Mouse (Mus musculus): ENCODE measurements around the gene Ugt3a2. TPM values are rescaled to one million over a fixed set of nuclear protein-coding genes. Genes with fewer than 3 reads are reported as not detected.
A peak's percentile ranks its signal among the peaks of the same experiment; 100 is the strongest.

Gene Ugt3a2
- total and polyA plus RNA-seq, 3 experiments: not detected

- Histone ChIP-seq H3K79me2 (ENCODE audit: control insufficient read depth, insufficient read depth, low read length, poor library complexity) (no peaks in the 10 kb centered on the region), H3K9ac (ENCODE audit: control insufficient read depth, low read depth, low read length, poor library complexity, severe bottlenecking) (no peak overlapping the region), H3K27me3 (ENCODE audit: control insufficient read depth in 1 of 2, insufficient read depth in 2 of 2, low read length in 2 of 2) (no peaks in the 10 kb centered on the region), H3K4me1 (ENCODE audit: control insufficient read depth in 1 of 2, insufficient read depth in 2 of 2, low read length in 2 of 2) (no peaks in the 10 kb centered on the region), H3K36me3 (ENCODE audit: control insufficient read depth in 1 of 2, insufficient read depth in 2 of 2, low read length in 2 of 2) (no peaks in the 10 kb centered on the region), H3K9me3 (replicated peaks; ENCODE audit: insufficient read depth, low read length) (no peaks in the 10 kb centered on the region), H3K27ac (ENCODE audit: control insufficient read depth, low read depth, low read length) (no peak overlapping the region), H3K4me3 (ENCODE audit: control insufficient read depth in 1 of 2, insufficient read depth in 1 of 2, low read depth in 2 of 2, low read length in 2 of 2) (no peak overlapping the region)
- peak; percentile 9 for DNase-seq (ENCODE audit: low read depth, low spot score)
- TF ChIP-seq JUND (IDR thresholded peaks at IDR 0.05; ENCODE audit: low read depth, low read length): no peak
- TF ChIP-seq SMC3 (IDR thresholded peaks at IDR 0.05; ENCODE audit: low read depth, low read length): peak; percentile 66
- TF ChIP-seq EP300 (IDR thresholded peaks at IDR 0.05; ENCODE audit: low read depth in 1 of 2, low read length in 2 of 2): no peak
- no peak for TF ChIP-seq MYC (IDR thresholded peaks at IDR 0.05; ENCODE audit: low read depth, low read length)
- no peak for TF ChIP-seq ZMIZ1 (IDR thresholded peaks at IDR 0.05; ENCODE audit: low read depth, low read length)
- TF ChIP-seq TBP (IDR thresholded peaks at IDR 0.05; ENCODE audit: low read depth, low read length): no peak
- no peak for TF ChIP-seq USF2 (IDR thresholded peaks at IDR 0.05; ENCODE audit: borderline replicate concordance in 1 of 2, insufficient read depth in 1 of 2, low read depth in 1 of 2, low read length in 2 of 2)
- TF ChIP-seq CHD1 (IDR thresholded peaks at IDR 0.05; ENCODE audit: low read depth, low read length): no peak
- TF ChIP-seq MEF2A (IDR thresholded peaks at IDR 0.05; ENCODE audit: extremely low read depth, insufficient replicate concordance, low read depth, low read length, poor library complexity, severe bottlenecking): no peak
- TF ChIP-seq POLR2AphosphoS2 (IDR thresholded peaks at IDR 0.05; ENCODE audit: low read length): no peak
- peak; percentile 33 for TF ChIP-seq ZC3H11A (IDR thresholded peaks at IDR 0.05; ENCODE audit: low read depth, low read length)
- peak in 2 of 3 experiments; percentile 11 to 51; a peak in 3 of 6 replicates for TF ChIP-seq CTCF (IDR thresholded peaks at IDR 0.05 in 2 of 3, conservative IDR thresholded peaks at IDR 0.05 in 1 of 3; ENCODE audit: control insufficient read depth in 1 of 3, insufficient read depth in 1 of 3, low read depth in 2 of 3, low read length in 3 of 3, poor library complexity in 1 of 3, severe bottlenecking in 1 of 3)
- peak; percentile 33 for TF ChIP-seq RAD21 (IDR thresholded peaks at IDR 0.05; ENCODE audit: low read depth, low read length)
Measured at GRCm38 (mm10) chr15:9348739-9349138, 13.4 kb downstream of the Ugt3a2 start.

- Histone ChIP-seq H3K9ac (ENCODE audit: control insufficient read depth, low read depth, low read length, poor library complexity, severe bottlenecking) (no peak overlapping the region), H3K27ac (ENCODE audit: control insufficient read depth, low read depth, low read length) (no peak overlapping the region), H3K9me3 (replicated peaks; ENCODE audit: insufficient read depth, low read length) (no peaks in the 10 kb centered on the region), H3K79me2 (ENCODE audit: control insufficient read depth, insufficient read depth, low read length, poor library complexity) (no peaks in the 10 kb centered on the region), H3K4me3 (ENCODE audit: control insufficient read depth in 1 of 2, insufficient read depth in 1 of 2, low read depth in 2 of 2, low read length in 2 of 2) (no peak overlapping the region), H3K36me3 (ENCODE audit: control insufficient read depth in 1 of 2, insufficient read depth in 2 of 2, low read length in 2 of 2) (no peaks in the 10 kb centered on the region), H3K4me1 (ENCODE audit: control insufficient read depth in 1 of 2, insufficient read depth in 2 of 2, low read length in 2 of 2) (no peaks in the 10 kb centered on the region), H3K27me3 (ENCODE audit: control insufficient read depth in 1 of 2, insufficient read depth in 2 of 2, low read length in 2 of 2) (peaks cover 0 to 1% of the 10 kb centered on the region in 2 experiments; a peak in 2 of 4 replicates)
- TF ChIP-seq POLR2AphosphoS5 (IDR thresholded peaks at IDR 0.05; ENCODE audit: borderline replicate concordance, low read depth, low read length) (no peak), HCFC1 (IDR thresholded peaks at IDR 0.05; ENCODE audit: low read depth, low read length) (no peak), MAFK (IDR thresholded peaks at IDR 0.05; ENCODE audit: borderline replicate concordance, low read depth, low read length) (no peak), UBTF (IDR thresholded peaks at IDR 0.05; ENCODE audit: borderline replicate concordance, insufficient read depth, low read depth, low read length) (no peak), ZNF384 (IDR thresholded peaks at IDR 0.05; ENCODE audit: low read depth, low read length) (no peak), RCOR1 (IDR thresholded peaks at IDR 0.05; ENCODE audit: low read depth, low read length) (no peak), ZC3H11A (IDR thresholded peaks at IDR 0.05; ENCODE audit: low read depth, low read length) (peak; percentile 58), JUND (IDR thresholded peaks at IDR 0.05; ENCODE audit: low read depth, low read length) (no peak), POLR2A (IDR thresholded peaks at IDR 0.05; ENCODE audit: control insufficient read depth in 1 of 2, insufficient read depth in 1 of 2, low read depth in 1 of 2, low read length in 2 of 2, poor library complexity in 1 of 2) (no peak), RAD21 (IDR thresholded peaks at IDR 0.05; ENCODE audit: low read depth, low read length) (peak; percentile 68), POLR2AphosphoS2 (IDR thresholded peaks at IDR 0.05; ENCODE audit: low read length) (no peak), USF2 (IDR thresholded peaks at IDR 0.05; ENCODE audit: borderline replicate concordance in 1 of 2, insufficient read depth in 1 of 2, low read depth in 1 of 2, low read length in 2 of 2) (no peak), ELF1 (IDR thresholded peaks at IDR 0.05; ENCODE audit: low read depth, low read length) (no peak), SMC3 (IDR thresholded peaks at IDR 0.05; ENCODE audit: low read depth, low read length) (peak; percentile 75), CHD1 (IDR thresholded peaks at IDR 0.05; ENCODE audit: low read depth, low read length) (no peak), CTCF (IDR thresholded peaks at IDR 0.05 in 2 of 3, conservative IDR thresholded peaks at IDR 0.05 in 1 of 3; ENCODE audit: control insufficient read depth in 1 of 3, insufficient read depth in 1 of 3, low read depth in 2 of 3, low read length in 3 of 3, poor library complexity in 1 of 3, severe bottlenecking in 1 of 3) (peak; percentile 31 to 74 (median 67)), MYC (IDR thresholded peaks at IDR 0.05; ENCODE audit: low read depth, low read length) (no peak), NELFE (IDR thresholded peaks at IDR 0.05; ENCODE audit: low read depth, low read length) (no peak), GATA1 (IDR thresholded peaks at IDR 0.05; ENCODE audit: low read depth, low read length) (no peak), TCF12 (IDR thresholded peaks at IDR 0.05; ENCODE audit: low read depth, low read length) (no peak), EP300 (IDR thresholded peaks at IDR 0.05; ENCODE audit: low read depth in 1 of 2, low read length in 2 of 2) (no peak), BHLHE40 (IDR thresholded peaks at IDR 0.05; ENCODE audit: borderline replicate concordance, low read depth, low read length) (no peak)
- DNase-seq (ENCODE audit: low read depth, low spot score): peak; percentile 58
Measured at GRCm38 (mm10) chr15:9362801-9363200, 27.5 kb downstream of the Ugt3a2 start.
